Mouse (Mus musculus) heart, embryonic 13.5 days (tissue): ENCODE measurements at regions not wholly inside any gene's neighbourhood (a gene's known extent, or its start where the extent isn't known, plus 50 kb on each side); places are given as distances from the start of the nearest gene placed in this dataset.
"Not testable (repeated sequence)": the region's sequence is repeated elsewhere in the genome, so short reads cannot be mapped to it uniquely, and the experiment has no call there.

Experiments used
- ATAC-seq: fragments of 200-750 bp; cut with Nextera tagmentation; 2 replicates; pipeline ENCODE4 v1.8.0; 2017; ENCODE audit warnings: moderate TSS enrichment; ENCODE audit not compliant: insufficient number of reproducible peaks, low FRiP score, low TSS enrichment; ENCODE audit errors: extremely low read depth
- H3K27ac ChIP-seq: fragments of 300-500 bp; sonication (generic); replicated peaks from 2 replicates; pipeline ENCODE4 v1.5.1; 2015; ENCODE audit warnings: moderate library complexity, mild to moderate bottlenecking, inconsistent platforms
- H3K27me3 ChIP-seq: fragments of 300-500 bp; sonication (generic); replicated peaks from 2 replicates; pipeline ENCODE4 v1.6.1; 2015; ENCODE audit warnings: mild to moderate bottlenecking, inconsistent platforms
- H3K36me3 ChIP-seq: fragments of 300-500 bp; sonication (generic); 2 replicates; pipeline ENCODE4 v1.6.1; 2015; ENCODE audit warnings: mild to moderate bottlenecking, inconsistent platforms
- H3K4me1 ChIP-seq: fragments of 300-500 bp; sonication (generic); 2 replicates; pipeline ENCODE4 v1.6.1; 2015; ENCODE audit warnings: inconsistent platforms
- H3K4me2 ChIP-seq: fragments of 300-500 bp; sonication (generic); 2 replicates; pipeline ENCODE4 v1.6.1; 2015; ENCODE audit warnings: inconsistent platforms, mild to moderate bottlenecking, moderate library complexity
- H3K4me3 ChIP-seq: fragments of 300-500 bp; sonication (generic); 2 replicates; pipeline ENCODE4 v1.5.1; 2015; ENCODE audit warnings: moderate library complexity, mild to moderate bottlenecking, inconsistent platforms
- H3K9ac ChIP-seq: fragments of 300-500 bp; sonication (generic); 2 replicates; pipeline ENCODE4 v1.6.1; 2015; ENCODE audit warnings: inconsistent platforms, mild to moderate bottlenecking, moderate library complexity
- H3K9me3 ChIP-seq: fragments of 300-500 bp; sonication (generic); 2 replicates; pipeline ENCODE4 v1.6.1; 2016; ENCODE audit warnings: inconsistent platforms
- WGBS: fragments of 180-500 bp; shearing (Covaris S2); methylation state at CpG from one replicate; pipeline ENCODE4 v1.1.7; 2015; ENCODE audit warnings: mixed read lengths; 5-methylcytosine and 5-hydroxymethylcytosine counted together

GRCm38 (mm10) chr3:9061396-9061795 lies 548.5 kb downstream of the Zfp704 start:
- Histone ChIP-seq H3K4me1 (peaks cover 4% of the 10 kb centered on the region; the same call in 1 of the 2 replicates), H3K4me3 (no peak overlapping the region), H3K36me3 (no peaks in the 10 kb centered on the region), H3K4me2 (no peak overlapping the region), H3K9me3 (no peaks in the 10 kb centered on the region), H3K27ac (no peak overlapping the region), H3K9ac (no peak overlapping the region), H3K27me3 (peaks cover 3% of the 10 kb centered on the region; the same call in 1 of the 2 replicates)
- WGBS: 91% methylated on average over 2 of the region's 2 CpGs
- no peak for ATAC-seq

- H3K27ac ChIP-seq, H3K27me3 ChIP-seq, H3K9me3 ChIP-seq, H3K4me1 ChIP-seq, H3K4me3 ChIP-seq, H3K9ac ChIP-seq, H3K36me3 ChIP-seq, H3K4me2 ChIP-seq, ATAC-seq: not testable (repeated sequence)
- 65% methylated on average over 3 of the region's 3 CpGs for WGBS
These were observed 552.2 kb downstream of the Zfp704 start for GRCm38 (mm10) chr3:9057703-9058102.

GRCm38 (mm10) chr3:9056846-9057245 lies 553.0 kb downstream of the Zfp704 start:
- Histone ChIP-seq H3K27ac (no peak overlapping the region), H3K4me2 (no peak overlapping the region), H3K4me1 (no peaks in the 10 kb centered on the region), H3K4me3 (no peak overlapping the region), H3K27me3 (no peaks in the 10 kb centered on the region), H3K9me3 (no peaks in the 10 kb centered on the region), H3K9ac (no peak overlapping the region), H3K36me3 (no peaks in the 10 kb centered on the region)
- WGBS: 67% methylated on average over 6 of the region's 6 CpGs
- no peak for ATAC-seq

GRCm38 (mm10) chr3:9055780-9056179 lies 554.1 kb downstream of the Zfp704 start:
- Histone ChIP-seq H3K4me3 (no peak overlapping the region), H3K36me3 (no peaks in the 10 kb centered on the region), H3K9ac (no peak overlapping the region), H3K27ac (no peak overlapping the region), H3K4me2 (no peak overlapping the region), H3K27me3 (no peaks in the 10 kb centered on the region), H3K9me3 (no peaks in the 10 kb centered on the region), H3K4me1 (no peaks in the 10 kb centered on the region)
- no peak for ATAC-seq
- 64% methylated on average over 6 of the region's 6 CpGs for WGBS
